Mouse (Mus musculus) hindbrain, embryonic 16.5 days (tissue): Measurements from ENCODE around the gene Zfp385b. TPM values are rescaled to one million over a fixed set of nuclear protein-coding genes. Genes with fewer than 3 reads are reported as not detected.

Experiments used
- ATAC-seq: fragments of 200-750 bp; cut with Nextera tagmentation; 2 replicates; pipeline ENCODE4 v1.8.0; 2017; ENCODE audit warnings: moderate TSS enrichment, moderate library complexity
- H3K27ac ChIP-seq: fragments of 300-500 bp; sonication (generic); 2 replicates; pipeline ENCODE4 v1.5.1; 2014; ENCODE audit warnings: low read depth, mild to moderate bottlenecking, control low read depth, low read length, moderate library complexity
- H3K27me3 ChIP-seq: fragments of 300-500 bp; sonication (generic); replicated peaks from 2 replicates; pipeline ENCODE4 v1.6.1; 2014; ENCODE audit warnings: low read length; ENCODE audit not compliant: control insufficient read depth, insufficient read depth
- H3K36me3 ChIP-seq: fragments of 300-500 bp; sonication (generic); 2 replicates; pipeline ENCODE4 v1.6.1; 2014; ENCODE audit warnings: mild to moderate bottlenecking, low read length, moderate library complexity, mixed read lengths; ENCODE audit not compliant: control insufficient read depth, insufficient read depth
- H3K4me1 ChIP-seq: fragments of 300-500 bp; sonication (generic); 2 replicates; pipeline ENCODE4 v1.6.1; 2014; ENCODE audit warnings: low read depth, low read length; ENCODE audit not compliant: control insufficient read depth, insufficient read depth
- H3K4me2 ChIP-seq: fragments of 300-500 bp; sonication (generic); 2 replicates; pipeline ENCODE4 v1.6.1; 2014; ENCODE audit warnings: mild to moderate bottlenecking, low read length, control low read depth, moderate library complexity
- H3K4me3 ChIP-seq: fragments of 300-500 bp; sonication (generic); 2 replicates; pipeline ENCODE4 v1.5.1; 2014; ENCODE audit warnings: mild to moderate bottlenecking, low read length, control low read depth, moderate library complexity
- H3K9ac ChIP-seq: fragments of 300-500 bp; sonication (generic); 2 replicates; pipeline ENCODE4 v1.6.1; 2014; ENCODE audit warnings: low read depth, mild to moderate bottlenecking, control low read depth, low read length, moderate library complexity
- H3K9me3 ChIP-seq: fragments of 300-500 bp; sonication (generic); 2 replicates; pipeline ENCODE4 v1.6.1; 2014; ENCODE audit warnings: mild to moderate bottlenecking, low read length, moderate library complexity; ENCODE audit not compliant: control insufficient read depth
- WGBS: fragments of 180-500 bp; shearing (Covaris S2); extraction: QIAGEN DNeasy Blood & Tissue Kit; methylation state at CpG from one replicate; pipeline ENCODE4 v1.1.7; 2014; 5-methylcytosine and 5-hydroxymethylcytosine counted together
- polyA plus RNA-seq: library from polyadenylated mRNA; unstranded; fragments of >200 nt; fragmentation: Nextera tagmentation; extraction: Ambion mirVana; gene quantifications from 2 replicates; pipeline ENCODE4 v1.2.1, GENCODE M21; 2015

Gene Zfp385b
- polyA plus RNA-seq, 1 experiment from 2014 or later: 17.4 TPM

DNA sequence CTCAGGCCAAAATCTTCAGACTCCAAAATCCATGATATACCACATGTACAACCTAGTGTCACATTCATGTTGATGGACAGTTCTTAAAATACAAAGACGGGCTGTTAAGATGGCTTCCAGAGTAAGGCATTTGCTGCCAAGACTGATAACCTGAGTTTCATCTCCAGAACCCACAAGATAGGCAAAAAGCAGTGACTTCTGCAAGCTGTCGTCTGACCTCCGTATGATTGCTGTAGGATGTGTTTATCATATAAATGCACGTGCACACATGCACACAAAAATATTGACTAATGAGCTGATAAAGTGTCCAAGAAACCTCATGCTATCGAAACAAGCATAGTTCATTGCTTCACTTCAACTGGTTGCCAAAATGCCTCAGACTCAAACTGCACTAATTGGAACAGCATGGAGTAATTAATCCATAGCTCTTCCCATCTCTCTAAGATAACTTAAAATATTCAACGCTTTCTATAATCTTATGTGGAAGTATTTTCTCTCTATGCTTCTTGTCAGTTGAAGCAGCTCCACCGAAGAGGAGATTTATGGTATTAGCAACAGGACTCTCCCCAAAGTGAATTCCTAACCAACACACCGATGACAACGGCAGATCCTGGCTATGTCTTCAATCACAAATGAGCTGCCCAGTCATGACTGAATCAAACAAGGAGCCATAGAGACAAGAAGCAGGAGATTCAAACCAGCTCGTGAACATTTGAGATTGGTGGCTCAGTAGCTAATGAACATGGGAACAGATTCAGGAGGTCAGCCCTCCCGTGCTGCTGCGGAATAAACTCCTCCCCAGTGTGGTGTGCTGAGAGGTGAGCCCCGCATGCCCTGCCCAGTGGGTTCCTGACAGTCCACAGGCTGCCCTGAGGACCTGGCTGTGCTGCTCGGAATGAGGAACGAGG lies 251.7 kb downstream of the Zfp385b start:
- no peak for ATAC-seq
- Histone ChIP-seq H3K27ac (no peak overlapping the region), H3K4me3 (no peak overlapping the region), H3K36me3 (no peaks in the 10 kb centered on the region), H3K4me2 (no peak overlapping the region), H3K27me3 (no peaks in the 10 kb centered on the region), H3K9ac (no peak overlapping the region), H3K4me1 (no peaks in the 10 kb centered on the region), H3K9me3 (no peaks in the 10 kb centered on the region)
- WGBS: 83% methylated on average over 15 of the region's 15 CpGs

GRCm38 (mm10) chr2:77563706-77564105 lies 255.7 kb downstream of the Zfp385b start:
- no peaks in the 10 kb centered on the region for H3K27me3 ChIP-seq
- H3K36me3 ChIP-seq: no peaks in the 10 kb centered on the region
- H3K9ac ChIP-seq: no peak overlapping the region
- no peak overlapping the region for H3K4me2 ChIP-seq
- no peak overlapping the region for H3K4me3 ChIP-seq
- no peaks in the 10 kb centered on the region for H3K9me3 ChIP-seq
- no peak for ATAC-seq
- H3K4me1 ChIP-seq: no peaks in the 10 kb centered on the region
- WGBS: 48% methylated on average over 1 of the region's 1 CpGs
- no peak overlapping the region for H3K27ac ChIP-seq

- H3K36me3 ChIP-seq: no peaks in the 10 kb centered on the region
- WGBS: 89% methylated on average over 5 of the region's 5 CpGs
- no peak overlapping the region for H3K9ac ChIP-seq
- no peak for ATAC-seq
- no peaks in the 10 kb centered on the region for H3K4me1 ChIP-seq
- no peak overlapping the region for H3K4me2 ChIP-seq
- H3K27me3 ChIP-seq: no peaks in the 10 kb centered on the region
- H3K27ac ChIP-seq: no peak overlapping the region
- H3K4me3 ChIP-seq: no peak overlapping the region
- no peaks in the 10 kb centered on the region for H3K9me3 ChIP-seq
These were observed 257.5 kb downstream of the Zfp385b start for GRCm38 (mm10) chr2:77561941-77562340.

GRCm38 (mm10) chr2:77556938-77557337 lies 262.5 kb downstream of the Zfp385b start:
- Histone ChIP-seq H3K4me3 (no peak overlapping the region), H3K27me3 (no peaks in the 10 kb centered on the region), H3K27ac (no peak overlapping the region), H3K4me2 (no peak overlapping the region), H3K4me1 (no peaks in the 10 kb centered on the region), H3K36me3 (no peaks in the 10 kb centered on the region), H3K9ac (no peak overlapping the region), H3K9me3 (no peaks in the 10 kb centered on the region)
- no peak for ATAC-seq
- 76% methylated on average over 4 of the region's 4 CpGs for WGBS

GRCm38 (mm10) chr2:77555980-77556379 lies 263.5 kb downstream of the Zfp385b start:
- Histone ChIP-seq H3K4me2 (no peak overlapping the region), H3K27ac (no peak overlapping the region), H3K9ac (no peak overlapping the region), H3K4me3 (no peak overlapping the region), H3K9me3 (no peaks in the 10 kb centered on the region), H3K27me3 (no peaks in the 10 kb centered on the region), H3K36me3 (no peaks in the 10 kb centered on the region), H3K4me1 (no peaks in the 10 kb centered on the region)
- peak; percentile 63 for ATAC-seq
- 42% methylated on average over 7 of the region's 7 CpGs for WGBS

- no peak for ATAC-seq
- no peak overlapping the region for H3K9ac ChIP-seq
- no peak overlapping the region for H3K4me2 ChIP-seq
- H3K4me1 ChIP-seq: no peaks in the 10 kb centered on the region
- WGBS: 53% methylated on average over 8 of the region's 8 CpGs
- H3K27ac ChIP-seq: no peak overlapping the region
- no peaks in the 10 kb centered on the region for H3K27me3 ChIP-seq
- H3K36me3 ChIP-seq: no peaks in the 10 kb centered on the region
- no peak overlapping the region for H3K4me3 ChIP-seq
- H3K9me3 ChIP-seq: no peaks in the 10 kb centered on the region
These were observed 266.8 kb downstream of the Zfp385b start for GRCm38 (mm10) chr2:77552675-77553074.

DNA sequence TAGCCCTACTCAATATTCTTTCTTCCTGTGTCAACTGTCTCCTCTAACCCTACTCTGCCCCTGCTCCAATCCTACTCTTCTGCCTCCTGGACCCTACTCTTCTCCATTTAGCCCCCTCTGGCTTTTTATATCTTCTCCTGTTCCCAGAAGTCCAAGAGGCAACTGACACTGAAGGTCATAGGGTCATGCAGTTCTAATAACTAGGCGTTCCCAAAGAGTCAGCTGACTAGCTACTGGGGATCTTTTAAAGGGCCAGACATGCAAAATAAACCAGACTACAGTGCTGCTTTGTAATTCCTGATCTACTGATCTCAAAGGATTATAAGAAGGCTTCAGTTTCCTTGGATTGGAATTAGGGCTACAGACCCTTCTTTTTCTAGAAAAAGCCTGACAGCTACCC lies 276.1 kb downstream of the Zfp385b start:
- H3K9ac ChIP-seq: no peak overlapping the region
- H3K27me3 ChIP-seq: no peaks in the 10 kb centered on the region
- H3K4me3 ChIP-seq: no peak overlapping the region
- no peak overlapping the region for H3K4me2 ChIP-seq
- no peak overlapping the region for H3K27ac ChIP-seq
- no peaks in the 10 kb centered on the region for H3K4me1 ChIP-seq
- ATAC-seq: no peak
- H3K9me3 ChIP-seq: no peaks in the 10 kb centered on the region
- H3K36me3 ChIP-seq: no peaks in the 10 kb centered on the region
- 31% methylated on average over 1 of the region's 1 CpGs for WGBS

- Histone ChIP-seq H3K4me3 (no peak overlapping the region), H3K4me1 (no peaks in the 10 kb centered on the region), H3K36me3 (no peaks in the 10 kb centered on the region), H3K9ac (no peak overlapping the region), H3K9me3 (no peaks in the 10 kb centered on the region), H3K27me3 (no peaks in the 10 kb centered on the region), H3K4me2 (no peak overlapping the region), H3K27ac (no peak overlapping the region)
- no peak for ATAC-seq
- 77% methylated on average over 2 of the region's 2 CpGs for WGBS
These were observed 276.8 kb downstream of the Zfp385b start for GRCm38 (mm10) chr2:77542605-77543004.

GRCm38 (mm10) chr2:77541681-77542080 lies 277.8 kb downstream of the Zfp385b start:
- Histone ChIP-seq H3K4me1 (no peaks in the 10 kb centered on the region), H3K4me3 (no peak overlapping the region), H3K27me3 (no peaks in the 10 kb centered on the region), H3K9me3 (no peaks in the 10 kb centered on the region), H3K4me2 (no peak overlapping the region), H3K27ac (no peak overlapping the region), H3K36me3 (no peaks in the 10 kb centered on the region), H3K9ac (no peak overlapping the region)
- 81% methylated on average over 4 of the region's 4 CpGs for WGBS
- ATAC-seq: no peak
